Mouse (Mus musculus) yolk sac, embryonic 10.5 days (tissue): Measurements from ENCODE around the gene Dap3.
A peak's percentile ranks its signal among the peaks of the same experiment; 100 is the strongest.
"Not testable (repeated sequence)": the region's sequence is repeated elsewhere in the genome, so short reads cannot be mapped to it uniquely, and the experiment has no call there.

Experiments
- DNase-seq: peaks from one replicate; pipeline ENCODE4 v3.0.0-alpha.2; 2017; ENCODE audit warnings: low spot score

Gene Dap3

GRCm38 (mm10) chr3:88950576-88951326, at the start of gene Dap3, which contains the start of gene Ash1l:
Dap3 (minus strand) TSS chr3:88951181.
Ash1l (plus strand) TSS chr3:88950622.
- DNase-seq, result peak; percentile 88

DNA sequence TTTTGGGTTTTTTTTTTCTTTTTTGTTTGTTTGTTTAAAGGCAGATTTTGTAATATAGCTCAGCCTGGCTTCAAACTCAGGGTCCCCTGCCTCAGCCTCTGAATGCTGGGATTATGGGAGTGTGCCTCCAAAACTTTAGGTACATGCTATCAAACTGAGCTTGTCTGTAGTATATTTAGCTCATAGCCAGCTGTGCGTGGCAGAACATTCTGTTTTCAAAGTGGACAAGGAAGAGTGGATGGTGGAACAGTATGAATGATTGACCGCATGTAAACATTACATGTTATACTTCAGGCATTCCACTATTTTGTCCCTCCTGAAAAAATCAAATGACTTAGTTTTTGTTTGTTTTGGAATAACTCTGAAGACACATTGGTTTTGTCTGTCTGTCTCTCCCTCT, 41.8 kb upstream of the Dap3 start:
- DNase-seq, result no peak

DNA sequence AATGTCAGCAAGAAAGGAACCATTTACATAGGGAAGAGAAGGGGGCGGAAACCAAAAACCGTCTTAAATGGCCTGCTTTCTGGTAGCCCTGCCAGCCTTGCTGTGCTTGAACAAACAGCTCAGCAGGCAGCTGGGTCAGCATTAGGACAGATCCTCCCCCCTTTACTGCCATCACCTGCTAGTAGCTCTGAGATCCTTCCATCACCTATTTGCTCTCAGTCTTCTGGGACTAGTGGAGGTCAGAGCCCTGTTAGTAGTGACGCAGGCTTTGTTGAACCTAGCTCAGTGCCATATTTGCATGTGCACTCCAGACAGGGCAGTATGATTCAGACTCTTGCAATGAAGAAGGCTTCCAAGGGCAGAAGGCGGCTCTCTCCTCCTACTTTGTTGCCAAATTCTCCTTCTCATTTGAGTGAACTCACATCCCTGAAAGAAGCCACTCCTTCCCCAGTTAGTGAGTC, 33.0 kb upstream of the Dap3 start:
- DNase-seq, result no peak

DNA sequence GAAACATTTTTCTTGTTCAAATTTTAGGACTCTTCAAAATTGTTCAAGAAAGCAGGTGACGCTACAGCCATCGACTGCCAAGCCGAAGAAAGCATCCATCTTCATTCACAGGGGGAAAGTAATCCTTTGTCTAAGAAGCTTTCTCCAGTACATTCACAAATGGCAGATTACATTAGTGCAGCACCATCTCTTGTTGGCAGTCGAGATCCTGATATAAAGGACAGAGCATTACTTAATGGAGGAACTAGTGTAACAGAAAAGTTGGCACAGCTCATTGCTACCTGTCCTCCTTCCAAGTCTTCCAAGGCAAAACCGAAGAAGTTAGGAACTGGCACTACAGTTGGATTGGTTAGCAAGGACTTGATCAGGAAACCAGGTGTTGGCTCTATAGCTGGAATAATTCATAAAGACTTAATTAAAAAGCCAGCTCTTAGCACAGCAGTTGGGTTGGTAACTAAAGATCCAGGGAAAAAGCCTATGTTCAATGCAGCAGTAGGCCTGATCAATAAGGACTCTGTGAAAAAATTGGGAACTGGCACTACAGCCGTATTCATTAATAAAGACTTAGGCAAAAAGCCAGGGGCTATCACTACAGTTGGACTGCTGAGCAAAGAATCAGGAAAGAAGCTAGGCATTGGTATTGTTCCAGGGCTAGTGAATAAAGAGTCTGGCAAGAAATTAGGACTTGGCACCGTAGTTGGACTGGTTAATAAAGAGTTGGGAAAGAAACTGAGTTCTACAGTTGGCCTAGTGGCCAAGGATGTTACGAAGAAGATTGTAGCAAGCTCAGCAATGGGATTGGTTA, 30.4 kb upstream of the Dap3 start:
- no peak for DNase-seq

- no peak for DNase-seq
Measured at GRCm38 (mm10) chr3:88975012-88975411, 24.0 kb upstream of the Dap3 start.

DNA sequence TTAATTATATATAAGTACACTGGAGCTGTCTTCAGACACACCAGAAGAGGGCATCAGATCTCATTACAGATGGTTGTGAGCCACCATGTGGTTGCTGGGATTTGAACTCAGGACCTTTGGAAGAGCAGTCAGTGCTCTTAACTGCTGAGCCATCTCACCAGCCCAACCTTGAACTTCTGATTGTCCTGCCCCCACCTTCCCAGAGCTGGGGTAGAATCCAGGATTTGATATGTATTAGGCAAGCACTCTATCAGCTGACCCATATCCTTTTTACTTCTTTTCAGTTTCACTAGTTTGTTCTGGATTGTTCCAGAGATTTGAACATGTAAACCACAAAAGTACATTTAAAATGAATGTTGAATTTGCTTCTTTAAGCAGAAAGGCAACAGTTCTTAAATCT, 12.2 kb upstream of the Dap3 start:
- not testable (repeated sequence) for DNase-seq

GRCm38 (mm10) chr3:88953736-88954135, 2.8 kb upstream of the Dap3 start:
- no peak for DNase-seq

DNA sequence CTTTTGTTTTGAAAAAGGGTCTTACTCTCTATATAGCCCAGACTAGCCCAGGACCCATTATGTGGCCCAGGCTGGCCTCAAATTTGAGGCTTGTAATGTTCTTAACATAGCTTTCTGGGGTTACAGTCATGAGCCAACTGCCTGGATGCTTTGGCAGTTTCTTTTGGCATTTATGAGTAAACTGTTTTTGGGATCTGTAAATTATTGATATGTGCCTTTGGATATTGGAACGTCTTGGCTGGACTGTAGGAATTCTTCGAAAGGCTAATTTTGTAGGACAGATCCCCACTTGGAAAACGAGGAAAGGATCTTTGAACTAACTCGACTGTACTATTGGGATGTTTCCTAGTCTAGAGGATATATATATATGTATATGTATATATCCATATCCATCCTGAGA, 2.3 kb upstream of the Dap3 start:
- no peak for DNase-seq

GRCm38 (mm10) chr3:88951327-88951800, 383 bp upstream of the Dap3 start:
- no peak for DNase-seq

DNA sequence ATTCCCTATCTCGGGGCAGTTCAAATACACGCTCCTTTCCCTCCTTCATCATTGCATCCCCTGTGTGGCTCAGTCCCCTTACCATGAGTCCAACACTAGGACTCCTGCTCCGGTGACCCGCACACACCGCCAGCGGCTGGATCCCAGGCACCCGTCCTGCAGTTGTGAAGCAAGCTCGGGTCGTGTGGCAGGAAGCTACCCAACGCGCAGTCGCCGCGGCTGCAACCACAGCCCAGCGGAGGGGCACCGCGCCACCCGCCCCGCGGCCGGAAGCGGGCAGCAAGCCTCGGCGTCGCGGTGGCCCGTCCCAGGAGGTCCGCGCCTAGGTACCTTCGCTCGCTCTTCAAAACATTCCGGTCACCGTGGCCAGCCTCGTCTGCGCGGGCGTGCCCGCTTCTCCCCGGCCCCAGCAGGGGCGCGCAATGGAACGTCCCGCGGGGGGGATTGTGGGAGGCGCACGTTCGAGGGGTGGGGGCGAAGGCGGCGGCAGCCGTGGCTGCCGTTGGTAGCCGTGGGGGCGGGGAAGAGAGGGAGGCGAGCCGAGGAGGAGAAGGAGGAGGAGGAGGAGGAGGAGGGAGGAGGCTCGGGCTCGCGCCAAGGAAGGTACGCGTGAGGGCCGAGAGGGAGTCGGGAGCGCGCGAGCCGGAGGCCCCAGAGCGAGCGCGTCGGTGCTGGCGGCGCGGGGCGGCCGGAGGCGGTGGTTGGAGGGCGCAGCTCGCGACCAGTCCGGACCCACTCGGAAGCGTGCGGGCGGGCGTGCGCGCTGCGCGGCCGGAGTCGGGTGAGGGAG, 1.0 kb downstream of the Dap3 start:
- DNase-seq, result peak; percentile 98

DNA sequence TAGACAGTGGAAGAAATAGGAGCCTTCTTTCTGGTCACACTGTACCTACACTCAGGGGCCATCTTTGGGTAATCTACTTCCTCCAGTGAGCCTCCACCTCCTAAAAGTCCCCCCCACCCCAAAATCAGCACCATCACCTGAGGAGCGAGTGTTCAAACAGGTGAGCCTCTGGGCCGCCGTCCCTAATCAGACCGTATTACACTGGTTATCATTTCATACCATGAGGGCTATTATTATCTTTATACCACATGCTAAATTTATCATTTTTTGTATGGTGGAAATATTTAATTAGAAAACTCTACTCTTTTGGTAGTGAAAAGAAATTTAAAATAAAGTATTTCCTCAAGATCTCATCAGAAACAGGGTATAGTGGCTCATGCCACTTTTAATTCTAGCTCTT, 6.9 kb downstream of the Dap3 start:
- no peak for DNase-seq

DNA sequence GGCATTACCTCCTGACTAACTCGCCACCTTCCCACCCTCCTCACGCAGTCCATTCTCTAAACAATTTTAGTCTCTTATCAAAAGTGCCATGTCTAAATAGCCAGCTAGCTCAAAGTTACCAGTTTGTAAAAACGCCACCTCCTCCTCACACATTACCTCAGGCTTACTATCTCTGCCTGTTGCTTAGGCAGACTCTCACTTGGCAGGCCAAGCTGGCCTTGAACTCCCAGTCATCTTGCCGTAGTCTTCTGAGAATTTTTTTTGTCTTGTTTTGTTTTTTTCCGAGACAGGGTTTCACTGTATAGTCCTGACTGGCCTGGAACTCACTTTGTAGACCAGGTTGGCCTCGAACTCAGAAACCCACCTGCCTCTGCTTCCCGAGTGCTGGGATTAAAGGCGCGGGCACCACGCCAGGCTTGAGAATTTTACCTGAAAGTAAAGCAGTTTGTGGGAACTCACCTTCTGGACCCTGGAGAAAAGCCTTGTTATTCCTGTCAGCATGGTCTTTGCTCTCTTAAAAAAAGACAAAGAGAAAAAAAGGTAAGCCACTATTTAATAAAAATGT, 8.6 kb downstream of the Dap3 start:
- DNase-seq, result no peak

GRCm38 (mm10) chr3:88939749-88940148, 11.2 kb downstream of the Dap3 start:
- DNase-seq, result no peak

DNA sequence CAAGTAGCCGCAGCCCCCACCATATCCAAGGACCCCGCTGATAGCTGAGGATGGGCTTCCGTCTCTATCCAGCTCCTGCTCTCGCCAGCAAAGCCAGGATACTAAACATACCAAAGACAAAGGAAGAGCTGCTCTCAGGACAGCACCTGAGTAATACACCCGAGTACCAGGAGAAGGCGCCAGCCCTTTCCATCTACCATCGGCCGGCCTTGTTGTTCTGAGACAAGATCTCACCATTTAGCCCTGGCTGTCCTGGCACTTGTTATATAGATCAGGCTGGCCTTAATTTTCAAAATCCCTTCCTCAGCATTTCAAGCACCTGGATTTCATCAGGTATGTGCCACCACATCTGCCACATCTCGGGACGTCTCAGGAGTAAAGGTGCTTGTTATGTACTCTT, 11.9 kb downstream of the Dap3 start:
- no peak for DNase-seq

GRCm38 (mm10) chr3:88929501-88929900, 21.5 kb downstream of the Dap3 start:
- DNase-seq, result no peak

DNA sequence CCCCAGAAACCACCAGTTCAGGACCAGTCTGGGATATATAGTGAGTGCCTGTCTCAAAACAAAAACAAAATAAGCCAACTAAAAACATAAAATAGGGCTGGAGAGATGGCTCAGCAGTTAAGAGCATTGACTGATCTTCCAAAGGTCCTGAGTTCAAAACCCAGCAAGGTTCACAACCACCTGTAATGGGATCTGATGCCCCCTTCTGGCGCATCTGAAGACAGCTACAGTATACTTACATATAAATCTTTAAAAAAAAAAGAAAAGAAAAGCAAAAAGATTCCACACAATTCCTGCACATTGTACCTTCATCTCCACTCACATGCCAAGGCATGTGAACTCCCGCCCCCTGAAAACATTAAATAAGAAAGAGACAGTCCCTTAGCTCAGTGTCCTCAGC, 25.3 kb downstream of the Dap3 start:
- no peak for DNase-seq

GRCm38 (mm10) chr3:88923989-88924591, 26.9 kb downstream of the Dap3 start:
- DNase-seq, result no peak

GRCm38 (mm10) chr3:88921411-88921810, 29.6 kb downstream of the Dap3 start:
- no peak for DNase-seq

- no peak for DNase-seq
Measured at GRCm38 (mm10) chr3:88918981-88919380, 32.0 kb downstream of the Dap3 start.

- DNase-seq, result no peak
Measured at GRCm38 (mm10) chr3:88914384-88914810, 36.6 kb downstream of the Dap3 start.
